Mouse (Mus musculus): Measurements from ENCODE around the gene Amigo2.

GRCm38 (mm10) chr15:97287436-97288143 is 40.5 kb upstream of the Amigo2 start:
- TF ChIP-seq CTCF (IDR thresholded peaks at IDR 0.05; ENCODE audit: insufficient read depth, low read depth, low read length) (no peak), POLR2A (IDR thresholded peaks at IDR 0.05; ENCODE audit: insufficient read depth, low read depth, low read length) (no peak)
